Mouse (Mus musculus) ES-E14 (cell line): Measurements from ENCODE around the gene Agap1.

Experiments used
- ZC3H11A ChIP-seq: IDR thresholded peaks from 2 replicates; pipeline ENCODE4 v1.6.1; 2012; ENCODE audit warnings: low read depth, mild to moderate bottlenecking, inconsistent platforms, low read length, borderline replicate concordance
- ZNF384 ChIP-seq: IDR thresholded peaks from 2 replicates; pipeline ENCODE4 v1.6.1; 2012; ENCODE audit warnings: low read depth, low read length, inconsistent platforms

DNA sequence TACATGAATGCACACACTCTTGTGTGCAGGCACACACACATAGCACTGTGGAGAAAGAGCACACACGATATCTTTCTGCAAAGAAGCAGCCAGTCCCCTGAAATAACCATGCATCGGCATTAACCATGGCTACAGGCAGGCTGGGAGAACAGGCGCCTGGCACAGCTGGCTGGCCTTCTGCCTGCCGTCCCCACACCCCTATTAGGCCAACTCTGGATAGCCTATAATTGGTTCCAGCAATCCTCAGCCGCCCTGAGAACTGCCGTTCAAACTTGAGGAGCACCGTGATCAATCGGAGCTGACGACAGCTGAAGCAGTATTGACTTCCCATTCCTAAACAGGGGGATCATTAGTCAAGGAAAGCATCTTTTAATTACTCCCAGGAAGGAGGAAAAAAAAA is 391.5 kb downstream of the Agap1 start:
- TF ChIP-seq ZNF384: no peak
- no peak for TF ChIP-seq ZC3H11A
